Mouse (Mus musculus) small intestine, adult 2 months (tissue): Measurements from ENCODE around the gene Clec16a. TPM values are rescaled to one million over a fixed set of nuclear protein-coding genes. Genes with fewer than 3 reads are reported as not detected.
A peak's percentile ranks its signal among the peaks of the same experiment; 100 is the strongest.

Source experiments
- H3K27ac ChIP-seq: fragments of 200-500 bp; 2 replicates; pipeline ENCODE4 v1.5.1; 2012; ENCODE audit warnings: low read depth, low read length, control low read depth, inconsistent platforms; ENCODE audit not compliant: insufficient read depth
- H3K27me3 ChIP-seq: fragments of 200-500 bp; 2 replicates; pipeline ENCODE4 v1.6.1; 2012; ENCODE audit warnings: mild to moderate bottlenecking, moderate library complexity, low read length, inconsistent platforms; ENCODE audit not compliant: control insufficient read depth, insufficient read depth
- H3K36me3 ChIP-seq: fragments of 200-500 bp; 2 replicates; pipeline ENCODE4 v1.6.1; 2012; ENCODE audit warnings: mild to moderate bottlenecking, low read length, control low read depth, inconsistent platforms; ENCODE audit not compliant: control insufficient read depth, insufficient read depth
- H3K4me1 ChIP-seq: fragments of 200-500 bp; 2 replicates; pipeline ENCODE4 v1.6.1; 2012; ENCODE audit warnings: low read length, inconsistent platforms, mixed read lengths; ENCODE audit not compliant: control insufficient read depth, insufficient read depth, insufficient read length
- H3K4me3 ChIP-seq: fragments of 200-500 bp; 2 replicates; pipeline ENCODE4 v1.5.1; 2012; ENCODE audit warnings: low read depth, mild to moderate bottlenecking, control low read depth, inconsistent platforms, low read length, moderate library complexity
- CTCF ChIP-seq: fragments of 200-500 bp; IDR thresholded peaks from 2 replicates; pipeline ENCODE4 v1.5.1; 2012; ENCODE audit warnings: low read depth, mild to moderate bottlenecking, control low read depth, inconsistent platforms, low read length, moderate library complexity, mixed read lengths; ENCODE audit not compliant: insufficient replicate concordance, insufficient read length; ENCODE audit errors: extremely low read depth
- POLR2A ChIP-seq: fragments of 200-500 bp; IDR thresholded peaks from 2 replicates; pipeline ENCODE4 v1.6.1; 2012; ENCODE audit warnings: low read depth, mild to moderate bottlenecking, control low read depth, inconsistent platforms, low read length, moderate library complexity
- WGBS: fragments of 180-500 bp; shearing (Covaris S2); methylation state at CpG from one replicate; pipeline ENCODE4 v1.1.7; 2018; 5-methylcytosine and 5-hydroxymethylcytosine counted together
- polyA plus RNA-seq: library from polyadenylated mRNA; depleted of rRNA; stranded (reverse); fragments of >200 nt; gene quantifications from 2 replicates; pipeline ENCODE4 v1.2.3, GENCODE M21; 2012

Clec16a gene
- polyA plus RNA-seq, 1 experiment: 14.3 TPM

DNA sequence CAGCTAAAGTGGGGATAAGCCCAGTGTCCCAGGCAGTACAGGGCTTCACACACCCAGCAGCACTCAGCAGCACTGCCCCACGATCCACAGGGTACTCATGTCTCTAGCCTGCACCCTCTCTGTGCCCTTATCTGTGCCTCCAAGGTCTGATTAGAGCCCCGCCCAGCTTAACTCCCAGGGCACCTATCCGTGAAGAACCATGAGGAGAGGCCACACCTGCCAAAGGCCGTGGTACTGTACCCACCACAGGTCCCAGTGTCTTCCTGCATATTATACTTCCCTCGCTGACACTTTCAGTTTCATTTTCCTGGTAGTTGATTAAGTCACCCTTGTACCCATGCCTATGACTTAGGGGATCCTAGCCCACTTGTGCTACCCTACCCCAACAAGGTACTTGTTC is 187.3 kb downstream of the Clec16a start:
- Histone ChIP-seq H3K27me3 (no peaks in the 10 kb centered on the region), H3K27ac (peak overlapping the region; percentile 32; the same call in 1 of the 2 replicates), H3K4me3 (no peak overlapping the region), H3K36me3 (no peaks in the 10 kb centered on the region), H3K4me1 (peaks cover 19% of the 10 kb centered on the region)
- no peak for TF ChIP-seq POLR2A
- no peak for TF ChIP-seq CTCF
- WGBS: 19% methylated on average over 5 of the region's 5 CpGs

GRCm38 (mm10) chr16:10735781-10736180 is 190.6 kb downstream of the Clec16a start:
- 49% methylated on average over 2 of the region's 2 CpGs for WGBS
- TF ChIP-seq POLR2A (no peak), CTCF (no peak)
- Histone ChIP-seq H3K4me3 (no peak overlapping the region), H3K27me3 (no peaks in the 10 kb centered on the region), H3K27ac (no peak overlapping the region), H3K4me1 (peaks cover 27% of the 10 kb centered on the region), H3K36me3 (no peaks in the 10 kb centered on the region)

DNA sequence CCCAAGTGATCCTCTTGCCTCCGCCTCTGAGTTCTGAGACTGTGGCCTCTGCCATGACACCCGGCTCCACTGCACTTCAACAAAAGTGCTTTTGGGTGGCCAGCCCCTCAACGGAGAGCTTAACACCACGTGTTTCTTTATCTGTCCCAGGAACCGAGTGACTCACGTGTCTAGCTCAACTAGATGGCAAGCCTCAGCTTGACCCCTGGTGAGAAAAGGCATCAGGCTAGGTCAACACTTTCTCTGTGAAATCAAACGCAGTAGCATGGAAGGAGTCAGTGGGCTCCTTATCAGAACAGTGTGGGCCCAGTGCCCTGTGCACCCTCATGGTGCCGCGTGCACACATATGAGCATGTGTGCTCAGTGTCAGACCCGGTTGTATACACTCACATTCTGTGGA is 191.2 kb downstream of the Clec16a start:
- Histone ChIP-seq H3K27me3 (no peaks in the 10 kb centered on the region), H3K27ac (no peak overlapping the region), H3K4me1 (peaks cover 27% of the 10 kb centered on the region), H3K36me3 (no peaks in the 10 kb centered on the region), H3K4me3 (no peak overlapping the region)
- TF ChIP-seq POLR2A (no peak), CTCF (no peak)
- WGBS: 76% methylated on average over 10 of the region's 10 CpGs

GRCm38 (mm10) chr16:10737571-10737970 is 192.4 kb downstream of the Clec16a start:
- Histone ChIP-seq H3K4me1 (peaks cover 21% of the 10 kb centered on the region), H3K4me3 (no peak overlapping the region), H3K27ac (peak overlapping the region; percentile 12; the same call in 1 of the 2 replicates), H3K36me3 (no peaks in the 10 kb centered on the region), H3K27me3 (no peaks in the 10 kb centered on the region)
- TF ChIP-seq POLR2A: no peak
- no peak for TF ChIP-seq CTCF
- WGBS: 78% methylated on average over 2 of the region's 2 CpGs

DNA sequence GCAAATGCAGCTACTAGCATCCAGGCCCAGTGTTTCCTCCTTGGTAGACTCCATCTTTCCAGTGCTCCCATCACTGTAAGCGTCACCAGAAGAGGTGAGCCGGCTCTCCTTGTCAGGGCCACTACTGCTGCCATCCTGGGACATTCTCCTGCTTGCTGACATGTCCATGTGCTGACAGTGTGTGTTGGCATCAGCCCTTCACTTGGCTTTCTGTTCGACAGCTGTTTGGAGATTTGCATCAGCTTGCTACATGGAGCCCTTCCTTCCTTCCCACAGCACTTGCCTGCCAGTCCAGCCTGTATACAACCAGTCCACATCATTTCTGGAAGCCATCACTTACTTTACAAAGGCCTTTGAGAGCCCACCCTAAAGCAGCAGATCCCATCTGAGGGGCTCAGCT is 193.7 kb downstream of the Clec16a start:
- no peak for TF ChIP-seq POLR2A
- no peak for TF ChIP-seq CTCF
- H3K4me1 ChIP-seq: peaks cover 17% of the 10 kb centered on the region
- H3K36me3 ChIP-seq: no peaks in the 10 kb centered on the region
- H3K27ac ChIP-seq: no peak overlapping the region
- WGBS: 91% methylated on average over 3 of the region's 3 CpGs
- no peak overlapping the region for H3K4me3 ChIP-seq
- no peaks in the 10 kb centered on the region for H3K27me3 ChIP-seq

- 83% methylated on average over 9 of the region's 9 CpGs for WGBS
- Histone ChIP-seq H3K27me3 (no peaks in the 10 kb centered on the region), H3K27ac (no peak overlapping the region), H3K4me3 (no peak overlapping the region), H3K36me3 (no peaks in the 10 kb centered on the region), H3K4me1 (peaks cover 17% of the 10 kb centered on the region)
- TF ChIP-seq CTCF (no peak), POLR2A (no peak)
Observed at GRCm38 (mm10) chr16:10739854-10740398, 194.8 kb downstream of the Clec16a start.

DNA sequence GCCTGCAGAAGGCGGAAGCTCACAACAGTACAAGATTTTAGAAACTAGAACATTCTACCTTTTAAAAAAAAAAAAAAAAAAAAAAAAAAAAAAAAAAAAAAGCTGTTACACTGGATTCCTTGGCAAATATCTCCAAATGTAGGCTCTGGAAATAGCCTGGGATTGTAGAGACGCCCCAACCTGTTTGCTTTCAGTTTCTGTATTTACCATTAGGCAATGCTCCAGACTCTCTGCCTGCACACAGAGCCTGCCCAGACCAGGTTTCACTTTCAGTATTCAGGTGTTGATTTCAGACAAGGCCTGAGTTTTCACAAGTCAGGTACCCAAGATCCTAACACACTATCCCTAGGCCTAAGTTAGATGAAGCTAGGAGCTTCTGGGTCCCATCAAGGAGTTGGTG is 195.9 kb downstream of the Clec16a start:
- 38% methylated on average over 2 of the region's 2 CpGs for WGBS
- H3K27me3 ChIP-seq: no peaks in the 10 kb centered on the region
- peaks cover 17% of the 10 kb centered on the region for H3K4me1 ChIP-seq
- peak overlapping the region; percentile 66 for H3K27ac ChIP-seq
- no peak for TF ChIP-seq POLR2A
- no peak for TF ChIP-seq CTCF
- no peak overlapping the region for H3K4me3 ChIP-seq
- no peaks in the 10 kb centered on the region for H3K36me3 ChIP-seq
